Mouse (Mus musculus) left cerebral cortex, postnatal 4 days (tissue): ENCODE results near the gene Riiad1. TPM values are rescaled to one million over a fixed set of nuclear protein-coding genes. Genes with fewer than 3 reads are reported as not detected.

Experiments used
- DNase-seq: peaks from one replicate; pipeline ENCODE4 v3.0.0-alpha.2; 2022
- intact Hi-C: fragments of 180-260 bp; cut with DNase I; formaldehyde crosslinking; loops from one replicate; pipeline ENCODE4 v1.15.1; 2025
- total RNA-seq, 2 experiments: library from RNA; stranded (reverse); gene quantifications; 2 replicates each; pipeline ENCODE4 v1.2.3; 2021

Gene Riiad1
- total RNA-seq, 2 experiments from 2014 or later, result 6.4 to 7.1 TPM

GRCm38 (mm10) chr3:94465632-94466430, 14.3 kb downstream of the Riiad1 start:
- intact Hi-C loops, result no loop called here
- DNase-seq, result no peak

GRCm38 (mm10) chr3:94463926-94464578, 16.1 kb downstream of the Riiad1 start:
- DNase-seq, result no peak
- intact Hi-C loops, result no loop called here

GRCm38 (mm10) chr3:94459834-94460233, 20.3 kb downstream of the Riiad1 start:
- intact Hi-C loops, result loop anchor here (5.0 kb wide), 2 partner anchors 42 to 122 kb away; partner anchors contain the start of gene Snx27
- DNase-seq, result no peak

GRCm38 (mm10) chr3:94457055-94457454, 23.1 kb downstream of the Riiad1 start:
- DNase-seq, result no peak
- intact Hi-C loops, result loop anchor here (5.0 kb wide), 2 partner anchors 45 to 125 kb away; partner anchors contain the start of gene Snx27

GRCm38 (mm10) chr3:94456529-94457000, 23.6 kb downstream of the Riiad1 start:
- intact Hi-C loops, result loop anchor here (5.0 kb wide), 2 partner anchors 46 to 126 kb away; partner anchors contain the start of gene Snx27
- peak; percentile 89 for DNase-seq

- intact Hi-C loops, result loop anchor here (10.0 kb wide), 1 partner anchor 85 kb away; the partner anchor contains the start of gene C2cd4d
- no peak for DNase-seq
These were observed 30.8 kb downstream of the Riiad1 start for GRCm38 (mm10) chr3:94449377-94449776.

- intact Hi-C loops, result loop anchor here (10.0 kb wide), 1 partner anchor 79 kb away; the partner anchor contains the start of gene C2cd4d
These were observed 36.6 kb downstream of the Riiad1 start, which contains the start of gene Oaz3 for GRCm38 (mm10) chr3:94443597-94443964. Gene Oaz3 (minus strand): TSS chr3:94443915.

GRCm38 (mm10) chr3:94442951-94443596, 37.1 kb downstream of the Riiad1 start, which contains the start of gene Mrpl9:
Gene Mrpl9 (plus strand): TSS chr3:94443318.
- intact Hi-C loops, result loop anchor here (10.0 kb wide), 1 partner anchor 78 kb away; the partner anchor contains the start of gene C2cd4d
- peak; percentile 98 for DNase-seq

More at GRCm38 (mm10) chr3:94443597-94443964, 36.6 kb downstream of the Riiad1 start, which contains the start of gene Oaz3:
- DNase-seq, result no peak

- intact Hi-C loops, result loop anchor here (10.0 kb wide), 1 partner anchor 76 kb away; the partner anchor contains the start of gene C2cd4d
- DNase-seq, result no peak
These were observed 39.0 kb downstream of the Riiad1 start for GRCm38 (mm10) chr3:94441182-94441581.

- intact Hi-C loops, result no loop called here
- no peak for DNase-seq
These were observed 43.7 kb downstream of the Riiad1 start for GRCm38 (mm10) chr3:94436420-94436819.

GRCm38 (mm10) chr3:94434305-94434704, 45.8 kb downstream of the Riiad1 start:
- intact Hi-C loops, result loop anchor here (1.0 kb wide), 1 partner anchor 38 kb away; no protein-coding TSS in a partner anchor
- DNase-seq, result no peak

- intact Hi-C loops, result no loop called here
- DNase-seq, result no peak
These were observed 49.2 kb downstream of the Riiad1 start for GRCm38 (mm10) chr3:94430980-94431379.

Other genes starting within 250 kb of the Riiad1 start
- not detected for gene Gm4778, start 216.3 kb downstream of the Riiad1 start, total RNA-seq
- 10 to 100 TPM; 27.6 to 31.5 TPM for gene Them4, start 170.3 kb downstream of the Riiad1 start, total RNA-seq
- not detected for gene Them5, start 138.2 kb downstream of the Riiad1 start, total RNA-seq
- gene C2cd4d, start 117.9 kb downstream of the Riiad1 start, total RNA-seq, result under 1 TPM; 0.38 to 0.81 TPM
- gene Rorc, start 107.5 kb downstream of the Riiad1 start, total RNA-seq, result under 1 TPM in 1 of 2 experiments, not detected in 1; 0.16 TPM
- gene Lingo4, start 81.8 kb downstream of the Riiad1 start, total RNA-seq, result 1 to 10 TPM; 1.5 to 1.7 TPM
- gene Tdrkh, start 67.1 kb downstream of the Riiad1 start, total RNA-seq, result 10 to 100 TPM; 46.8 to 51.0 TPM
- gene Mrpl9, start 37.0 kb downstream of the Riiad1 start, total RNA-seq, result 10 to 100 TPM; 39.2 to 39.9 TPM
- not detected for gene Oaz3, start 36.4 kb downstream of the Riiad1 start, total RNA-seq
- gene Celf3, start 2.0 kb downstream of the Riiad1 start, total RNA-seq, result 100 to 1,000 TPM; 243 to 274 TPM
- gene Snx27, start 102.4 kb upstream of the Riiad1 start, total RNA-seq, result 100 to 1,000 TPM; 107 to 113 TPM
- not detected for gene Gm10972, start 162.8 kb upstream of the Riiad1 start, total RNA-seq
- 1 to 10 TPM; 2.3 to 2.9 TPM for gene Tuft1, start 178.5 kb upstream of the Riiad1 start, total RNA-seq
- gene Selenbp2, start 213.2 kb upstream of the Riiad1 start, total RNA-seq, result 1 to 10 TPM in 1 of 2 experiments, not detected in 1; 1.1 TPM